Mouse (Mus musculus) hindlimb bud, embryonic 11.5 days (tissue): ENCODE measurements around the gene Arhgef26.
A peak's percentile ranks its signal among the peaks of the same experiment; 100 is the strongest.

Experiments
- DNase-seq: peaks from one replicate; pipeline ENCODE4 v3.0.0-alpha.2; 2012; ENCODE audit warnings: low read depth, low spot score; ENCODE audit errors: extremely low spot score

Gene Arhgef26

DNA sequence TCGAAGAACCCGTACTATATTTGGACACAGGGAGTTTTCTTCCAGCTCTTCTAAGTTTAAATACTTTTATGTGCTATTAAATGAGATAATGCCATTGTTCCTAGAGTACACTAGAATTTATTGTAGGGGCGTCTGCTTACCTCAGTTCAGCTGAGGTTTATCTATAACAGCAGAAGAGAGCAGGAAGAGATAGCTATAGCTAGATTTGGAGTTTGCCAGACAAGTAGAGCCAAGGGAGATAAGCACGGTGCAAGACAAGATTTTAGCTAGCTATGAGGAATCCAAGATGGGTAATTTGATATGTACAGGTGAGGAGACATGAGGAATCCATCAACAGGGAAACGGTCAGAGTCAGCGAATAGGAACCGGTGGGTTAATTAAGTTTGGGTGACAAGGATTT, 108.1 kb downstream of the Arhgef26 start:
- no peak for DNase-seq

- DNase-seq: no peak
Observed at GRCm38 (mm10) chr3:62447151-62447550, 109.0 kb downstream of the Arhgef26 start.

DNA sequence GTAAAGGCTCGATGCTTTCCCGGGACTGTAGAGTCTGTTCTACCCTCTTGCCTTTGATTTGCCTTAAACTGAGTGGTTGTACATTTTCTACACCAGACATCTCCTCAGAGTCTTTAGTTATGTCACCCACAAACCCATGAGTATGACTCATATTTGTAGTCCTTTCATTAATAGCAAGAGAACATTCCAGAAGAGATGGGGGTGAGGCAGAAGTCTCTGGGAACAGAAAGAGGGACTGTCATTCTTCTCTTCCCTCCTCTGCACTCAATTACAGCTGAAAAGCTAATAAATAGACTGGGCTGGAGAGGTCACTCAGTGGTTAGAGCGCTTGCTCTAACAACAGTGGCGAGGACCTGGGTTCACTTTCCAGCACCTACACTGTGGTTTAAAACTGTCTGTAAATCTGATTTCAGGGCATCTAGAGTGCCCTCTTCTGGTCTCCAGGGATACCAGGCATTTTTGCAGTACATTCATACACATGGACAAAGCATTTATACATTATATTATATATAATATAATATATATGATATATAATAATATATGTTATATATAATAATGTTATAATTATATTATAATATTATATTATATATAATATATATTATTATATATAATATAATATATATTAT, 111.8 kb downstream of the Arhgef26 start:
- DNase-seq: no peak

DNA sequence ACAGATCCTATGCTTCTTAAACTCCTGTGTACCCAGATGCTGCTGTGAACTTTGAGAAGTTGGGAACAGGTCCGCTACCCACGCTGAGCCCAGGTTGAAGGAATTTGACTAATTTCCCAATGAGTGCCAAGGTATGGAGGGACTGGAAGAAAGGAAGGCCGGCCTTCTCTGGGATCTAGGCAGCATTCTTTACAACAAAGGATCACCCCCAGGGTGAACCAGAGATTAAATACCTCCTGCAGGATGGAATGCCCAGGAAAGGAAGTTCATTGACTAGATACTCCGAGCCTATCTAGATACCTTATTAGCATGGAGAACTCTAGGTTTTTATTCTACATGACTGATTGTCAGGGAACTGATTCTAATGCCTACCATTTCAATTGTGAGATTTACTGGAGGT, 114.8 kb downstream of the Arhgef26 start:
- DNase-seq: no peak

GRCm38 (mm10) chr3:62454096-62454495, 116.0 kb downstream of the Arhgef26 start:
- DNase-seq: no peak

DNA sequence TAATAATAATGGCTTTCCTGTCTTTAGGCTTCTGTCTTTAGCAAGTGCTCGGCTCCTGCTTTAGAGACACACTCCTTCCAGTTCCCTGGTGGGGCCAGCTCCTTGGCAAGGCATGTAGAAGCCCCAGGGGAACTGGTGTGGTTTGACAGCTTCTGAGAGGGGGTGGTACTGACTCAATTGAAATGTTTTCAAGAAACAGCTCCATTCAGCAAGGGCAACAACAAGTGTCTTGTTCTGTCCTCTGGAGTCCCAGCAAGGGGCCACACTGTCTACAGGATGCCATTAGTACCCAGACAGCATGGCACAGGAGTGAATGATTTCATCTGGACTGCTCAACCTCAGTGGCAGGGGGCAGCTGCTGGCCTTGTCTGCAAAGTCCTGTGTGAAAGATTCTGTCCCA, 117.7 kb downstream of the Arhgef26 start:
- no peak for DNase-seq

DNA sequence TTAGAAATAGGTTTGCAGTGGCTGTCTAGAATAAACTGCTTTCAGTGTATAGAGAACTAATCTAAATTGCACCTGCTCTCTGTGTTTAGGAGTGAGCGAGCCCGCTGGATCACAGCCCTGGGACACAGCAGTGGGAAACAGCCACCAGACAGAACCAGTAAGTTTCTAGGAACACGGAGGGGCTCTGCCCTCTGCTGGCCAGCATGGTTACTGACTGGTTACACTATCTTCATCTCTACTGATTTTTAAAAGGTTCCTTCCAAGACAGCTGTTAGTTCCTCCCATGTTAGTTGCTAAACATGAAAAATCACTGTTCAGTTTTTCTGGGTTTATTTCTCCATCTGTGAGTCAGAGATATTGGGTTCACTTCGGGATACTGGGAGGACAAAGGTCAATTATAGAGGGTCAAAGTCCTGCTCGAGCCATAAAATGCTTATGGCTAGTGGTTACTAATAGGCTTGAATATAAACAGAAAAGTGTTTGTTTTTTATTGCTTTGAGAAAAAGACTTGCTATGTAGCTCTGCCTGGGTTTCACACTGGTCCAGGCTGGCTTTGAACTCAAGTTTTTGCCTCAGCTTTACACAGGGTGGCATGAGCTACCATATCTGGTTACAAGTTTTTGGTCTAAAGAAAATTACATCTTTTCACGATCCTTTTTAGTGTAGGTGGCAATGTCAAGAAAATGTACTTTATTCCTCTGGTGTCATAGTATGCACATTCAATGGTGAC, 120.3 kb downstream of the Arhgef26 start:
- DNase-seq: peak; percentile 46

- DNase-seq: peak; percentile 33
Observed at GRCm38 (mm10) chr3:62459483-62459882, 121.3 kb downstream of the Arhgef26 start.

DNA sequence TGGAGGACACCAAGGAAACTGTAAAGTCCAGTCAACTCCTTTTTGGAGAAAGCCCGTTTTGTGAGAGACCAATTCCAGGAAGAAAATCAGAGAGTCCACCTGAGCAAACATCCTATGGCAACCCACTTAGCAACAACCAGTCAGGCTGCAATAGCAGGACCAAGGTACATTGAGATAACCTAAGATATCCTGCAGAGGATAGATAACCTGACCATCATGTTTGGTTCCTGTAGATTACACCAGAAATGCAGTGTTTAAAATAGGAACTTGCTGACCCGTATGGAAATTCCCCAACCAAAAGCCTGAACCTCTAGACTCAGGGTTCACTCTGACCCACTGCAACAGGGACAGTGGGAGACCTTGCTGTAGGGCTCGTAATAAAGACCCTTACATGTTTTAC, 126.1 kb downstream of the Arhgef26 start:
- no peak for DNase-seq

- DNase-seq: no peak
Observed at GRCm38 (mm10) chr3:62470179-62470578, 132.0 kb downstream of the Arhgef26 start.

GRCm38 (mm10) chr3:62484340-62484739, 146.2 kb downstream of the Arhgef26 start:
- DNase-seq: no peak

- no peak for DNase-seq
Observed at GRCm38 (mm10) chr3:62492568-62492967, 154.4 kb downstream of the Arhgef26 start.

GRCm38 (mm10) chr3:62499327-62499726, 161.2 kb downstream of the Arhgef26 start:
- no peak for DNase-seq

GRCm38 (mm10) chr3:62505166-62505900, 167.2 kb downstream of the Arhgef26 start:
- DNase-seq: no peak

- DNase-seq: peak; percentile 88
Observed at GRCm38 (mm10) chr3:62506488-62507205, 168.5 kb downstream of the Arhgef26 start, which contains the start of gene Dhx36. Dhx36 (minus strand) TSS chr3:62507004.

DNA sequence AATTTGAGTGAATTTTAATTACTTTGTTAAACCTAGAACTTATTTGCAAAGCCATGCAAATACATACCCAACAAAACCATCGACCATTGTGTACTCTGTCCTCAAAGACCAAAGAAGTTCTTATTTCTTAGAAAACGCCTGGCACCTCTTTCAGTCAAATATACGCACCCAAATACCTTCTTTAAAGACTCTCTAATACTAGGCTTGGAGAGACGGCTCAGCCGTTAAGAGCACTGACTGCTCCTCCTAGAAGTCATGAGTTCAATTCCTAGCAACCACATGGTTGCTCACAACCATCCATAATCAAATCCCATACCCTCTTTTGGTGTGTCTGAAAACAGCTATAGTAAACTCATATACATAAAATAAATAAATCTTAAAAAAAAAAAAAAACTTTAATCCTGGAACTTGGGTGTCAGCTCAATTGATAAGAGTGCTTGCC, 169.1 kb downstream of the Arhgef26 start:
- no peak for DNase-seq
